Mouse (Mus musculus): Measurements from ENCODE around the gene Gm19935.

DNA sequence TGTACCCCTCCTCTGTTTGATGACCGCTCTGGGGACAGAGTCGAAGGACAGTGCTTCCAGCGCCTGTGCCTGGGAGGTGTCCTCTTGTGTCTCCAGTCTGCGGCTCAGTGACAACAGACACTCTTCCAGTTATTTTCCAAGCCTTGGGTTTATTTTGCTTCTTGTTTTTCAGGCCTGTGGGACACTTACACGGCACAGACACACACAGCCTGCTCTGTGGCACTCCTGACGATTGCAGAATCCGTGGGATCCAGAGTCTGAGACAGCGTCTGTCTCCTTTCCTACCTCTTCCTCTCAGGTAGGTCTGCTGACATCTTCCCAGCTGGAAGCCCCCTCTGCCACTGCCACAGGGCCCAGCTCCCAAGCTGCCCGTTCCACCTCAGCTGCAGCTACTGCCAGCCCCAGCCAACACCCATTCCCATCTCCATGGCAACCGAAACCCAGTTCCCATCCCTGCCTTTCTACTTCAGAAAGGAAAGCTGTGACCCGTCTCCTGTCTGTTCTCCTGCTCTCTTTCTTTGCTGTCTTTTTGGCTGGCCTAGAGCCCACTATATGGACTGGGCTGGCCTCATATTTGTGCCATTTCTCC lies 32.4 kb upstream of the Gm19935 start:
- no peak for TF ChIP-seq MYOD1 (IDR thresholded peaks at IDR 0.05; ENCODE audit: control insufficient read depth in 1 of 3, insufficient read length in 2 of 3, low read depth in 2 of 3)
- TF ChIP-seq POLR2A (IDR thresholded peaks at IDR 0.05; ENCODE audit: insufficient read length, low read depth), result no peak
- no peak for TF ChIP-seq TCF3 (IDR thresholded peaks at IDR 0.05; ENCODE audit: insufficient read length, low read depth)
- TF ChIP-seq SRF (IDR thresholded peaks at IDR 0.05; ENCODE audit: control insufficient read depth, insufficient read length, low read depth), result no peak
- no peak for TF ChIP-seq MAX (IDR thresholded peaks at IDR 0.05; ENCODE audit: low read depth)
- no peak for TF ChIP-seq MYOG (IDR thresholded peaks at IDR 0.05; ENCODE audit: control insufficient read depth in 1 of 3, insufficient read depth in 1 of 3, insufficient read length in 2 of 3, low read depth in 2 of 3)

Measured in myocyte (in vitro differentiated cells).